Mouse (Mus musculus) hindbrain, postnatal 0 days (tissue): ENCODE measurements around the gene AI464131. TPM values are rescaled to one million over a fixed set of nuclear protein-coding genes. Genes with fewer than 3 reads are reported as not detected.

ENCODE experiments used
- ATAC-seq: fragments of 200-750 bp; cut with Nextera tagmentation; 2 replicates; pipeline ENCODE4 v1.8.0; 2017; ENCODE audit warnings: mild to moderate bottlenecking, moderate TSS enrichment, moderate library complexity
- DNase-seq: peaks from one replicate; pipeline ENCODE4 v3.0.0-alpha.2; 2015; ENCODE audit warnings: low spot score
- H3K27ac ChIP-seq: fragments of 300-500 bp; sonication (generic); 2 replicates; pipeline ENCODE4 v1.5.1; 2014; ENCODE audit warnings: mild to moderate bottlenecking
- H3K27me3 ChIP-seq: fragments of 300-500 bp; sonication (generic); 2 replicates; pipeline ENCODE4 v1.6.1; 2014; ENCODE audit warnings: low read length, mixed read lengths; ENCODE audit not compliant: insufficient read depth
- H3K36me3 ChIP-seq: fragments of 300-500 bp; sonication (generic); 2 replicates; pipeline ENCODE4 v1.6.1; 2014; ENCODE audit warnings: low read length, mixed read lengths; ENCODE audit not compliant: insufficient read depth
- H3K4me1 ChIP-seq: fragments of 300-500 bp; sonication (generic); 2 replicates; pipeline ENCODE4 v1.6.1; 2014; ENCODE audit warnings: antibody characterized with exemption, low read length, mixed read lengths; ENCODE audit not compliant: insufficient read depth
- H3K4me2 ChIP-seq: fragments of 300-500 bp; sonication (generic); 2 replicates; pipeline ENCODE4 v1.6.1; 2014; ENCODE audit warnings: low read depth, mild to moderate bottlenecking, low read length, moderate library complexity, mixed read lengths
- H3K4me3 ChIP-seq: fragments of 300-500 bp; sonication (generic); 2 replicates; pipeline ENCODE4 v1.5.1; 2014; ENCODE audit warnings: low read length
- H3K9ac ChIP-seq: fragments of 300-500 bp; sonication (generic); replicated peaks from 2 replicates; pipeline ENCODE4 v1.6.1; 2014; ENCODE audit warnings: mild to moderate bottlenecking, low read length, moderate library complexity, mixed read lengths
- H3K9me3 ChIP-seq: fragments of 300-500 bp; sonication (generic); 2 replicates; pipeline ENCODE4 v1.6.1; 2016; ENCODE audit warnings: low read length, mixed read lengths
- CTCF ChIP-seq: IDR thresholded peaks from 2 replicates; pipeline ENCODE4 v1.5.1; 2016; ENCODE audit warnings: antibody characterized with exemption, control low read depth, low read depth
- WGBS: fragments of 180-500 bp; shearing (Covaris S2); extraction: QIAGEN DNeasy Blood & Tissue Kit; methylation state at CpG from one replicate; pipeline ENCODE4 v1.1.7; 2014; 5-methylcytosine and 5-hydroxymethylcytosine counted together
- polyA plus RNA-seq: library from polyadenylated mRNA; unstranded; fragments of >200 nt; fragmentation: Nextera tagmentation; extraction: Ambion mirVana; gene quantifications from 2 replicates; pipeline ENCODE4 v1.2.1, GENCODE M21; 2015
- total RNA-seq: library from RNA; depleted of rRNA; stranded (reverse); fragments of >200 nt; gene quantifications from 2 replicates; pipeline ENCODE4 v1.2.3, GENCODE M21; 2014; rRNA removed

Gene AI464131
- total and polyA plus RNA-seq, 2 experiments from 2014 or later, result 22.9 to 62.4 TPM

- no peak for DNase-seq
These were observed 55.3 kb downstream of the AI464131 start for GRCm38 (mm10) chr4:41447595-41447994.

More at GRCm38 (mm10) chr4:41447595-41447994, 55.3 kb downstream of the AI464131 start:
- TF ChIP-seq CTCF, result no peak
- H3K9ac ChIP-seq, result no peak overlapping the region
- H3K9me3 ChIP-seq, result no peaks in the 10 kb centered on the region
- no peaks in the 10 kb centered on the region for H3K4me1 ChIP-seq
- H3K27me3 ChIP-seq, result no peaks in the 10 kb centered on the region
- no peak for ATAC-seq
- no peak overlapping the region for H3K4me2 ChIP-seq
- no peaks in the 10 kb centered on the region for H3K36me3 ChIP-seq
- 94% methylated on average over 3 of the region's 3 CpGs for WGBS
- no peak overlapping the region for H3K4me3 ChIP-seq
- H3K27ac ChIP-seq, result no peak overlapping the region

Other genes with a start within 250 kb of the AI464131 start
- gene Ubap2, start 227.9 kb downstream of the AI464131 start, total RNA-seq, result 19.3 and 33.8 TPM in 2 replicates
- 27.2 and 31.0 TPM in 2 replicates for gene Ubap2, start 227.9 kb downstream of the AI464131 start, polyA plus RNA-seq
- gene Dcaf12, start 188.2 kb downstream of the AI464131 start, total RNA-seq, result 64.0 and 64.3 TPM in 2 replicates
- 51.0 and 53.0 TPM in 2 replicates for gene Dcaf12, start 188.2 kb downstream of the AI464131 start, polyA plus RNA-seq
- 31.1 TPM in 2 replicates for gene Ubap1, start 154.1 kb downstream of the AI464131 start, total RNA-seq
- gene Ubap1, start 154.1 kb downstream of the AI464131 start, polyA plus RNA-seq, result 54.8 and 57.6 TPM in 2 replicates
- gene Kif24, start 38.2 kb downstream of the AI464131 start, total RNA-seq, result 4.2 and 4.8 TPM in 2 replicates
- gene Kif24, start 38.2 kb downstream of the AI464131 start, polyA plus RNA-seq, result 2.3 and 2.7 TPM in 2 replicates
- 29.2 and 40.7 TPM in 2 replicates for gene Nudt2, start 37.9 kb downstream of the AI464131 start, total RNA-seq
- gene Nudt2, start 37.9 kb downstream of the AI464131 start, polyA plus RNA-seq, result 68.6 and 71.6 TPM in 2 replicates
- gene 1110017D15Rik, start 14.3 kb upstream of the AI464131 start, total RNA-seq, result 2.3 and 9.9 TPM in 2 replicates
- 19.9 and 21.4 TPM in 2 replicates for gene 1110017D15Rik, start 14.3 kb upstream of the AI464131 start, polyA plus RNA-seq
- gene Fam219a, start 66.5 kb upstream of the AI464131 start, total RNA-seq, result 136 and 193 TPM in 2 replicates
- gene Fam219a, start 66.5 kb upstream of the AI464131 start, polyA plus RNA-seq, result 17.7 and 21.2 TPM in 2 replicates
- gene Dnaic1, start 66.7 kb upstream of the AI464131 start, total RNA-seq, result 3.6 and 4.5 TPM in 2 replicates
- 3.0 and 4.8 TPM in 2 replicates for gene Dnaic1, start 66.7 kb upstream of the AI464131 start, polyA plus RNA-seq
- gene Enho, start 137.2 kb upstream of the AI464131 start, total RNA-seq, result 179 and 205 TPM in 2 replicates
- gene Enho, start 137.2 kb upstream of the AI464131 start, polyA plus RNA-seq, result 139 and 141 TPM in 2 replicates
- gene Cntfr, start 194.0 kb upstream of the AI464131 start, total RNA-seq, result 59.3 and 61.9 TPM in 2 replicates
- gene Cntfr, start 194.0 kb upstream of the AI464131 start, polyA plus RNA-seq, result 18.5 and 22.1 TPM in 2 replicates
- gene Il11ra1, start 196.9 kb upstream of the AI464131 start, total RNA-seq, result 24.4 and 41.9 TPM in 2 replicates
- 47.4 and 49.8 TPM in 2 replicates for gene Il11ra1, start 196.9 kb upstream of the AI464131 start, polyA plus RNA-seq
- 35.0 and 42.2 TPM in 2 replicates for gene Rpp25l, start 210.5 kb upstream of the AI464131 start, total RNA-seq
- gene Rpp25l, start 210.5 kb upstream of the AI464131 start, polyA plus RNA-seq, result 47.3 and 48.3 TPM in 2 replicates
- 145 and 147 TPM in 2 replicates for gene Dctn3, start 220.1 kb upstream of the AI464131 start, total RNA-seq
- 306 and 316 TPM in 2 replicates for gene Dctn3, start 220.1 kb upstream of the AI464131 start, polyA plus RNA-seq
- gene Arid3c, start 228.1 kb upstream of the AI464131 start, total RNA-seq, result 0.22 and 2.1 TPM in 2 replicates
- gene Arid3c, start 228.1 kb upstream of the AI464131 start, polyA plus RNA-seq, result 0.68 and 0.99 TPM in 2 replicates